Mouse (Mus musculus): ENCODE data around the gene Grk4.

Grk4 gene

DNA sequence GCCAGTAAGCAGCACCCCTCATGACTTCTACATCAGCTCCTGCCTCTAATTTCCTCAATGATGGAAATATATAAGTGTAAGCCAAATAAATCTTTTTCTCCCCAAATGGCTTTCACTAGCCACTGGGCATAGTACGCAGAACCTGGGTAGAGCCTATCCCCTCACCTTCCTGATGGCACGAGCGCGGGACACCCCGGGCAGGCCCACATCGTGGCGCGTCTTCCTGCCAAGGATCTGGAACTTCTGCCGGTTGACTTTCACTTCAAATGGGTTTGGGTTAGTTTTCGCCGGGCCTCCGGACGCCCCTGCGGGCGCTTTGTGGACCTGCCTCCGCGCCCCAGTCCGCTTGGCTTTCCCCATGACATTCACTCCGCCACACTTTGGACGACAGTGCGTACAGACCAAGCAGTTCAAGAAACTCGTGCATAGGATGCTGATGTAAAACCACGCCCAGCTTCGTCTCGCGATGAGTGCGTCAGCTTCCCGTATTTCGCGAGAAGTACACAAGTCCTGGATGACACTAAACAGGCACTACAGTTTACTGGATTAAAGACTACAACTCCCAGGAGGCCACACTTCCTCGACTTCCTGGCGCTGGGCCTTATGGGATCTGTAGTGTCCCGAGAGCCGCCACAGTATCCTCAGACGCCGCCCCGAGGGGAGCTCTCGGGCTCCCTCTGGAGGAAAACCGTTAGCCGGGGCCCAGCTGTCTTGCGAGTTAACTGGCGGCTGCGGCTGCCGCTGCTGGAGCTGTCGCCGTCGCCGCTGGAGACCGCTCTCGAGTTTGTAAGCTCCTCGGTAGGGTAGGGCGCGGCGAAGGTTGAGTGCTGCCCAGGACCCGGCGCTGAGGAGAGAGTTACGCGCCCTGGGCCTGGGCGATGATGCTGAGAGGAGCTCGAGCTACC, at the start of gene Grk4, which contains the start of gene Nop14:
Grk4 (plus strand) TSS at position 694 of the 905 bp plus-strand sequence.
Nop14 (minus strand) TSS at position 463 of the 905 bp plus-strand sequence.
- peak; percentile 98 to 99 for DNase-seq (ENCODE audit: low spot score in 2 of 2)

DNA sequence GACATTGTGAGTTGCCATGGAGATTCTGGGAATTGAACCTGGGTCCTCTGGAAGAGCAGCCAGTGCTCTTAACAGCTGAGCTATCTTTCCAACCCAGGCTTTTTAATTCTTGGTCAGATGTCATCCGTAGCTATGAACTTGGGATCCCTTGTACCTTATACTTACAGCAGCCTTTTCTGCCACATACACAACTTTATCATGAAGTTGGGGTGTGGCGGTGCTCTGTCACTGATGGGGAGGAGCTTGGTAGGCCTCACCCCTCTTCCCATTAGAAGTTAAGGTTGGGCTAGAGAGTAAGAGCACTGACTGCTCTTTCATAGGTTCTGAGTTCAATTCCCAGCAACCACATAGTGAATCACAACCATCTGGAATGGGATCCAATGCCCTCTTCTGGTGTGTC, 27.2 kb upstream of the Grk4 start:
- DNase-seq (ENCODE audit: low spot score in 2 of 2), result no peak

DNA sequence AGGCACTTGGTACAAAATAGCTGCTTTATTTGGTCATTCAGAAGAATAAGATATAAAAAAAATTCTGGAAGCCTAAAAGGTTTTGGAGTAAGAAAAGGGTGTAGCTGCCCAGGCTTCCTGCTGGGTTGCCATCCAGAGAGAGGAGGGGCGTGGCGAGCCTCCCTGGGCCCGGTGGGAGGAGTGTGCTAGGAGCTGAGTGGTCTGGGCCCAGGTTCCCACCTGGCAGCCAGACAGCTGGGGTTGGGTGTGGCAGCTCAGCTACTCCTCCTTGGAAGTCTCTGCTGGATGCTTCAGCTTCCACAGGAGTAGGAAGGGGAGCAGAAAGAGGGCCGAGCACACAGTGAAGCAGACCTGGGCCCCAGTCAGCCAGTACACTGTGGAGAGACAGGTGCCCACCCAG, 26.5 kb upstream of the Grk4 start:
- DNase-seq (ENCODE audit: low spot score in 2 of 2), result peak; percentile 41 to 56

DNA sequence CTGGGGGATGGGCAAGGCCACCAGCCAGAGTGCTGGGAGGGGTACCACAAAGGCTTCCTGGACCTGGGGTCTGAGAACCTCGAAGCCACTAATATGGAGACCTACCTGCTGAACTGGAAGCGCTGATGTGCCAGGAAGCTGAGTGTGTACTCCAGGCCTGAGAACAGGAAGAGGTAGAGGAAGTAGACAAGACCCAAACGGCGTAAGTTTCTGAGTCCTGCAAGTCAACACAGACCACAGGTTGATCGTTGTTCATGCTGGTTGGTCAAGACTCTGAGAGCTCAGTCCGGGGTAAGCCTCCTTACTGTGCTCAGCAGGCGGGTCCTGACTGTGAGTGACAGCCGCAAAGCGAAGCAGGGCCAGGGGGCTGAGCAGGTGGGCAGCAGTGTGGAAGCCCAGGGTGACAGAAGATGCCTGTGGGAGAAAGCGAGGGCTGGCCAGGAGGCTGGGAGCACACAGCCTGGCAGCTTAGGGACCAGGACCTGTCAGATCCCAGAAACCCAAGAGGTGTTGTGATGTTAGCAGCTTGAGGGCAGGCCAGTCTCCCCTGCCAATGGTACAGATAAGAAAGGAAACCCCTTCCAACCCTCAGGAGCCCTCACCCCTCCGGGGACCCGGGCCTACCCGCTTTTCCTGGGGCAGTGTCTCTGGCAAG, 25.3 kb upstream of the Grk4 start:
- no peak for DNase-seq (ENCODE audit: low spot score in 2 of 2)

DNA sequence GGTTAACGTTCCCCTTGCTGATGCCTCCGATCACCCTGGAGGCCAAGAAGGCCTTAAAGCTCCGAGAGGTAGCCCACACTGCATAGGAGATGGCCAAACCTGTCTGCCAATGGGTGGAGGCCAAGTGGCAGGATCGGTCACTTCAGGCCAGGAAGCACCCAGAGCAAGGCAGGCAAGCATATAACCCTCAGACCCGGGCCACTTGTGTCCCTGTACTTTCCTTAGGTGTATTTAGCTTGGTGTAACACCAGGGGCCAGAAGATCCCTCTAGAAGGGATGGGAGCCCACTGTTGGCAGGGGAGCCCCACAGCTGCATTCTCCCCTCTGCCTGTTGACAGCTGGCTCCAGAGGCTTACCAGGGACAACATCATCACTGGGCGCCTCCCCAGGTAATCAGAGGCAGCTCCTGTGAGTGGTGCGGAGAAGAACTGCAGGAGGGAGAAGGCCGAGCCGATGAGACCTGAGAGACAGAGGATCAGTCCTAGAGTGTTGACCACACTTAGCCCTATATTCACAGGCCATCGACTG, 24.4 kb upstream of the Grk4 start:
- no peak for DNase-seq (ENCODE audit: low spot score in 2 of 2)

DNA sequence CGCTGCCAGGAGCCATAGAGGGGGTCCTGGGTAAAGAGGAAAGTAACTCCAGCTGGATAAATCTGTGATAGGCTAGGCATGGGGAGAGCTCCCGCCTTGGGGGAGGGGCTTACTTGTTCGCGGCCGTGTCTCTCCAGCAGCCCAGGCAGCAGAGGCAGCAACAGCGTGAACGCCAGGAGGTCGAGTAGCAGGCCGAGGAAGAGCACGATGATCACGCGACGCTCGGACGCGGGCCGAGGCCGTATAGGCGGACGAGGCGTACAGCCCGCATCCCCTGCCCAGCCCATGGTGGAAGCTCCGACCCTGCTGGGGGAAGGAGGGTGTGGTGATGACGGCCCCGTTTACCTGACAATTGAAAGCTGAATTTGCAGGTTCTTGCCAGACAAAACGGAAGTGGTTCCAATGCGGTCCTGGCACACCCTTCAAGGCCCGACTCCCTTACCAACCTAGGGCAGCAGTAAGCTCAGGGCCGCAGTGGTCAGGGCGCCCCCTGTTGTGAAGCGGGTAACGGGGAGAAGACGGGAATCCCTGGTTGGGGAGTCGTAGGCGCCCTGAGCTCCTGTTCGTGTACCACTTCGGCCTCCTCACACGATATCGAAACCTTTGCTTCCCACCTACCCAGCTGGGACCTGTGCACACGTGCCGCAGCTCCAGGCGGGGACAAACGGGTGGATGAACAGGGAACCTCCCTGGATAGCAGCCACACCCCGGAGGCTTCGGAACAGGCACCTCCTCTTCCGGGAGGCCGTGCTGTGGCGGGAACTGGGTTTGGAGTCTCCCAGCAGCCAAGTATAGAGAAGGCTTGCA, 23.5 kb upstream of the Grk4 start, which contains the start of gene Mfsd10:
Mfsd10 (minus strand) TSS at position 732 of the 807 bp plus-strand sequence.
- peak; percentile 65 to 83 for DNase-seq (ENCODE audit: low spot score in 2 of 2)

DNA sequence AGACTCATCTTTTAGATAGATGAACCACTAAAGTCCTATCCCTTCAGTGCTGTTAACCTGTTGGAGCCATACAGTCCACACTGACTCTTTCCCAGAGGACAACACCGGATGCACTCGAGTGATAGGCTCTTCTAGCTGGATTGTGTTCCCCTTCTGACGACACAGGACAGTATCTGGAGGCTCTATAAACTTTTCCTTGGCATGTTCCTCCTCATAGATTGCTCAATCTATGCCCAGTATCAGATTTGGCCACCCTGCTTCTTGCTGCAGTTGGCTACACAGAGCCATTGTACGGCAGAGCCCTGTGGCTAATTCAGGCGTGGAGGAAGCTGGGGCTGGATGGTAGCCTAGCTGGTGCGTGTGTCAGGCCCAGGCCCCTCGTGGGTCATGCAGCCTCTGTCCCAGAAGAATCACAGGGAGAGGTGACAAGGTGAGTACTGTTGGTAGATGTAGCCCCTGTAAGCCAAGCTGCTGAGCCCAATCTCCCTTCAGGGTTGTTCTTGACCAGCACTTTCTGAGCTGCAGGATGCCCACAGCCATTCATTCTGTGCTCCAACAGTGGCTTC, 22.5 kb upstream of the Grk4 start:
- DNase-seq (ENCODE audit: low spot score in 2 of 2), result no peak

DNA sequence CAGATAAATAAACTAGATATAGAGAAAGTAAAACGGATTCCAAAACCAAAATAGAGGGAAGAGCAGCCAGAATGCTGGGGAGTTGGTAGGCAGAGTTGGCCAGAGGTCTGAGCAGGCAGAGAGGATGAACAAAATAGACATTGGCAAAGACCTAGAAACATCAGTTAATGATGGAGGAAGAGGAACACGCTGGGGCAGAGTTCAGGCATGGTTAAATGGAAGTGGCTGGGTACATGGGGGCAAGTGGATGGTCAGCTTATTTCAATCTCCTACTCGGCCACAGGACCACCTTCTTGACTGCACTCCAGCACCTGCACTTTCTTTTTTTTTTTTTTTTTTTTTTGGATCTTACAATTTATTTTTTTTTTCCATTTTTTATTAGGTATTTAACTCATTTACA, 18.2 kb upstream of the Grk4 start:
- no peak for DNase-seq (ENCODE audit: low spot score in 2 of 2)

DNA sequence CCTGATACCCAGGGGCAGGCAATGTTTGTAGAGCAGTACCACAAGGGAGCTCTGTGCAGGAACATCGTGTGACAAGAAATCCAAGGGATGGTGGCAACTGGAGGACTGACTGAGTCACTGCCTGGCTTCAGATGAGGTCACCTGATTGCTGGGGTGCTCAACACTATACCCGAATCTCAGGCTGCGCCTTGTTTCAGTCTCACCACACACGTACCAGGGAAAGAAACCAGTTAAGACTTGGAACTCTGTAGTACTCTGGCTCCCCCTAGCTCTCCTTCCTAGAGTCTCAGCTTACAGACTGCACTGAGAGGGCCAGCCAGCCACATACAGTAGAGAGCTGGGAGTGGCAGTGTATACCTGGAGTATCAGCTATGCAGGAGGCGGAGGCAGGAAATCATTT, 17.2 kb upstream of the Grk4 start:
- peak in 1 of 2 experiments; percentile 50 for DNase-seq (ENCODE audit: low spot score in 2 of 2)

DNA sequence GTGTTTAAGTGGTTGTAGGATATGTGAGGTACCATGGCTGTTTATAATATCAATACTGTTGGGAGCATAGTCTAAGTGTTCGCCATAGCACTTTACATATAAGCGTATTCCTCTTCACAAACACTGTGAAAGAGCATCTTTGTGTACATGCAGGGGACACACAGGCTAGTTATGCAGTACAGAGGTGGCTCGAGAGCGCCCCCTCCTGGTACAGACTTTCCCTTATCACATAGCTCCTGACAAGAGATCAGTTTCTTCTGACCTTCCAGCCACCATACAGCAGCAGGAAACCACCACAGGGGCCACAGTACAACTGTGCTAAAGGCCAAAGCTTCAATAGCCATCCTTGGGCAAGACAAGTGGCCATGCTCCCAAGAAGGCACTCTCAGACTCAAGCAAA, 12.6 kb upstream of the Grk4 start:
- DNase-seq (ENCODE audit: low spot score in 2 of 2), result peak; percentile 31 to 55

DNA sequence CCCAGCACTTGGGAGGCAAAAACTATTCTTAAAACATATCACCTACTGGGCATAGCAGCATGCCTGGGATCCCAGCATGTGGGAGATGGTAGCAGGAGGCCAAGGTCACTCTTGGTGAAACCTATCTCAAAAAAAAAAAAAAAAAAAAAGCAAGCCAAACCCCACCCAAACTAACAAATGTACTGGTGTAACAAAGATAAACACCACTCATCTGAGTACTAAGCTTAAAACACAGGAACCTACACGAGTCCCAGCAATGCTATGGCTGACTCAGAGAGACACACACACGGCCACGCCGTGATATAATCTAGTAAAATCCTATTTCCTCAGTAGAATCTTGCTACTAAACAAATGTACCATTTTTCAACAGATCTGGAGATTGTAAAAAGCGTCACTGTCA, 7.2 kb upstream of the Grk4 start:
- no peak for DNase-seq (ENCODE audit: low spot score in 2 of 2)

DNA sequence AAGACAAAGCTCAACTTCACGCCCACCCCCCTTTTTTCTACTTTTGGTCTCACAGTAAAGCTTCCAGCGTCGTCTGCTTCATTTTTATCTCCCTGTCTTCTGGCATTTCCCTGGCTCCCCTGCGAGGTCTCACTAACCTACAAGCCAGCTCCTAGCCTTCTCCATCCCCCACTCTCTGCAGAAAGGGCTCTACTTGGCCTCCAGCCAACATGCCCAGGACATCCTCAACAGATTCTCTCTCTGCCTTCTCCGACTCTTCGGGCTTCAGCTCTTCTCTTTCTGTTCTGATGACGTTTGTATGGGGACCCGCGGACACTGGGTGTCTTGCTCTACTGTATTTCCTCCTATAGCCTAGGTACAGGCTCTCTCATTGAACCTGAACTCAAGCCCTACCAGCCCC, 5.3 kb upstream of the Grk4 start:
- no peak for DNase-seq (ENCODE audit: low spot score in 2 of 2)

DNA sequence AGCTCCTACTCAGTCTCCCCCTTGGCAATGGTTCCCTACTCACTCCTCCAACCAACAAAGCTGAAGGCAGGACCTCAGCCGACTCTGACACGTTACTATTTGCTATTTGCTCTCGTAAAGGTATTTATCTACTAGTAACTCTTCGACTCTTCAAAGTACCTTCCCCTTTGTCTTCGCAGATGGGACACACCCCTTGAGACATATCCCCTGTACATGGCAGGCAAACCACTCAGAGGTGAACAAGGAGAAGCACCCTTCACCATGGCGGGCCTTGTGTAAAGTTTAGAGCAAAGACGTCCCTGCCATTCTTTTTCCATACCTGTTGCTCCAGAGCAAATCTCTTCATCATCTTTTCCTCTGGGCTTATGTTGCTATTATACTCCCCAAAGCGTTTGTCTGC, 2.6 kb upstream of the Grk4 start:
- no peak for DNase-seq (ENCODE audit: low spot score in 2 of 2)

DNA sequence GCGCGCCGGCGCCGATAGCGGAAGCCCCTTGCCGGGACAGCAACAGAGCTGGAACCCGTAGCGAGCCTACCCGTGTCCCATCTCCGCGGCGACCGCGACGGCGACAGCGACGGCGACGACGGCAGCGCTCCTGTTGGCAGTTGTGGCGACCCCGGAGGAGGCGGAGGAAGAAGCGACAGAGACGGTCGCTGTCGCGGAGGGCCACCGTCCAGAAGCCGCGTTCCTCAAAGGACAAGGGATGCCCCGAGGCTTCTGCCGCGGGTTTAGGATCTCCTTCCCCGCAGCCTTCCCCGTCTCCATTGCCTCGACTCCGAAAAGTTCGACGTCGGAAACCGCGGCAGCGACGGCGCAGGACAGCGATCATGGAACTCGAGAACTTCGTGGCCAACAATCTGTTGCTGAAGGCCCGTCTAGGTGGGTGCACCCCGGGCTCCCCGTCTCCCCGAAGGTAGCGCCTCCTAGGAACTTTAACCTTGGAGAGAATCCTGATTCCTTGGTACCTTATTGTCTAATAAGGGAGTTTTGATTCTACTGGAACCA, 482 bp downstream of the Grk4 start:
- DNase-seq (ENCODE audit: low spot score in 2 of 2), result no peak

DNA sequence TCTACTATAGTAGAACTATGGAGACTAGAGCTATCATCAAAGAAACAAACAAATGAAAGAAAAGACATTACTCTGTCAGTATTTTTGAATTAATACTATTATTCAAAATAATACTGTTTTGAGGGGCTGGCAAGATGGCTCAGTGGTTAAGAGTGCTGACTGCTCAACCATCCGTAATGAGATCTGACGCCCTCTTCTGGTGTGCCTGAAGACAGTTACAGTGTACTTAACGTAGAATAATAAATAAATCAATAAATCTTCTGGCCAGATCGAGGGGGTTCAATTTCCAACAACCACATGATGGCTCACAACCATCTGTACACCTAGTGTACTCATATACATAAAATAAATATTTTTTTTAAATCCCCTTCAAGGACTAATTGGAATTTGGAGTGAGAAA, 1.7 kb downstream of the Grk4 start:
- no peak for DNase-seq (ENCODE audit: low spot score in 2 of 2)

DNA sequence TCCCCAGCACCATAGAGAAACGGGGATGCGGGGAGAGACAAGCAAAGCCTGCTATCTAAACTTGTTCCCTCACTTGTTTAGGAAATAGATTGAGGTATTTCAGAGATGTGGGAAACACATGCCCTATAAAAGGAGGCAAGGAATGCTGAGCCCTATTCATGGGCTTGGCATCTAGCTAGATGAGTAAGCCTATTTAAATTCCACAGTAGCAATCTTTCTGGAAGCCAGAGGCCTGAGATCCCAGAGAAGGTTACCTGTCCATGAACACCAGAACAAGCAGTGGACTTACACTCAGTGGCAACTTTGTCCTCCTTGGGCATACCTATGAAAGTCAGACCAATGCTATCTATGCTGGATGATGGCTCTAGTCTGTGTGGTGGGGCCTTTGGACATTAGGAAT, 3.1 kb downstream of the Grk4 start:
- DNase-seq (ENCODE audit: low spot score in 2 of 2), result no peak

DNA sequence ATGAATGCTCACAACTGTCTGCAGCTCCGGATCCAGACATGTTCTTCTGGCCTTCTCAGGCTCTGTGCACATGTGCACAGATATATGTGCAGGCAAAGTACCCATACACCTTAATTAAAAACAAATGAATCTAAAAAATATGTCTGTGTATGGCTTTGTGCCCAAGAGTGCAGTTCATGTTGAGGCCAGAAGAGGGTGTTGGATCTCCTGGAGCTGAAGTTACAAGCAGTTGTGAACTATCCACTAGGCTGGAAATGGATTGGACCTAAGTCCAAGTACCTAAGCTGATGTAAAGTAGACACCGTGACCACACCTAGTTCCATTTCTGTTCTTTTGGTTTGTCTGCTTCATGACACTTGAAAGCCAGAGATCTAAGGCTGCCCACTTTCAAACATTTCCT, 9.3 kb downstream of the Grk4 start:
- no peak for DNase-seq (ENCODE audit: low spot score in 2 of 2)

DNA sequence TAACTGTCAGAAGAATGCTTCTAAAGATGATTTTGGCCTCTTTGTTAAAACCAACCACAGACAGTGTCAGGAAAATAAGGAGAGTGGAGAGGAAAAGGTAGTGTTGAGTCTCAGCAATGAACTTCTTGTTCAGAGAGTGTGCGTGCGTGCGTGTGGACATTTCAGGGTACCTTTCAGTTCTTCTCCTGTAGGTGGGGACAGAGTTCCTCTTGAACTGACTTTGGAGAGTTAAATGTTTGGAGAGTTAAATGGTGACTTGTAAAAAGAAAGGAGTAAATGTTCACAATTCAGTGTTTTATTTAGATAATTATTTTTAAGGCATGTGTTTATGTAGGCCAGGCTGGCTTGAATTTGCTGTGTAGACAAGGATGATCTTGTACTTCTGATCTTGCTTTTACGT, 10.1 kb downstream of the Grk4 start:
- no peak for DNase-seq (ENCODE audit: low spot score in 2 of 2)

DNA sequence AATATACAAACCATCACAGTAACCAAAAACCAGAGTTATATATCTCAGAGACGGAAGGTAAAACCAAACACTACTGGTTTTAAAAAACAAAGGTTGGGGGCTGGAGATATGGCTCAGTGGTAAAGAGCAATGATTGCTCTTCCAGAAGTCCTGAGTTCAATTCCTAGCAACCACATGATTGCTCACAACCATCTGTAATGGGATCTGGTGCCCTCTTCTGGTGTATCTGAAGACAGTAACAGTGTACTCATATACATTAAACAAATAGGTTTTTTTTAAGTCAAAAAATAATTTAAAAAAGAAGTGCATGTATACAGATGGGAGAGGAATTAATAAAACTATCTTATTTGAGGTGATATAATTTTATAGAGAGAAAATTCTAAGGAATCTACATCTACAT, 29.7 kb downstream of the Grk4 start:
- no peak for DNase-seq (ENCODE audit: low spot score in 2 of 2)

DNA sequence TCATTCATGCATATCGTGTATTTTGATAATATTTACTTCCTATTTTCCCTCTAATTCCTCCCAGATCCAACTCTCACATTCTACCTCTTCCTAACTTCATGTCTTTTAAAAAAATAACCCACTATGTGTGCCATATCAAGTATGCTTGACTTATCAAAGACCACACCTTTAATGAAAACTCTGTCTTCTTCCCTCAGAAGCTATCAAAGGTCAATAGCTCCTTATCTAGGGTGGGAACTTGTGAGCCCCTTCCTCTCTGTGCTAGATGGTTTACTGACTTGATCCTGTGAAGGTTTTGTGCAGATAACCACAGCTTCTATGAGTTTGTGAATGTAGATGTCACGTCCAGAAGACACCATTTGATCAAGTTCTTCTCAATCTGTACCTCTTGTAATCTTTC, 32.6 kb downstream of the Grk4 start:
- DNase-seq (ENCODE audit: low spot score in 2 of 2), result no peak

DNA sequence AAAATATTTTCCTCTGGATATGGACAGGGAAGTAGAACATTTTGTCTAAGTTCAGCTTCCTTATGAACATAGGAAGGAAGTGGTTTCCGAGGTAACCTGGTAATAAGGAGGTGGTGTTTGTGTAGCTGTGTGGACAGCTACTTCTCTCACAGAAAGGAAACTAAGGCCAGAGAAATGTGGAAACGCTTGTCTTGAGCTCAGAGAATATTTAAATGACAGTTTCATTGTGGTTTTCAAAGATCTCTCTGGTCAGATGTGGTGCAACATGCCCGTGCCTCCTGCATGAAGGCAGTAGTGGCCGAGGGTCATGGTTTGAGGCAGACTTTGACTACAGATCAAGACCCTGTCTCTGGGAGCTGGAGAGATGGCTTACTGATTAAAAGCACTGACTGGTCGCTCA, 35.3 kb downstream of the Grk4 start:
- no peak for DNase-seq (ENCODE audit: low spot score in 2 of 2)
